Mouse (Mus musculus) left cerebral cortex, postnatal 36 days (tissue): ENCODE data around the gene Fam219b. TPM values are rescaled to one million over a fixed set of nuclear protein-coding genes. Genes with fewer than 3 reads are reported as not detected.

ENCODE experiments used
- DNase-seq, 2 experiments: peaks; one replicate each; pipeline ENCODE4 v3.0.0; 2021 to 2022; ENCODE audit warnings: low spot score in 2 of 2, mixed read lengths in 1 of 2
- intact Hi-C: fragments of 180-260 bp; cut with DNase I; formaldehyde crosslinking; loops from one replicate; pipeline ENCODE4 v1.15.1; 2025
- total RNA-seq, 2 experiments: library from RNA; stranded (reverse); gene quantifications; 2 replicates each; pipeline ENCODE4 v1.2.3; 2021

The Fam219b gene
- total RNA-seq, 2 experiments from 2014 or later, result 17.3 to 21.5 TPM

GRCm38 (mm10) chr9:57522114-57522860 is 15.0 kb upstream of the Fam219b start:
- no peak for DNase-seq
- intact Hi-C loops, result loop anchor here (5.0 kb wide), 2 partner anchors 55 to 445 kb away; partner anchors contain the start of gene Scamp5

GRCm38 (mm10) chr9:57522861-57523246 is 14.5 kb upstream of the Fam219b start:
- intact Hi-C loops, result loop anchor here (5.0 kb wide), 2 partner anchors 56 to 446 kb away; partner anchors contain the start of gene Scamp5
- no peak for DNase-seq

GRCm38 (mm10) chr9:57523754-57524153 is 13.6 kb upstream of the Fam219b start:
- DNase-seq, result no peak
- intact Hi-C loops, result loop anchor here (5.0 kb wide), 2 partner anchors 56 to 446 kb away; partner anchors contain the start of gene Scamp5

GRCm38 (mm10) chr9:57524439-57524838 is 12.9 kb upstream of the Fam219b start:
- intact Hi-C loops, result loop anchor here (5.0 kb wide), 2 partner anchors 57 to 447 kb away; partner anchors contain the start of gene Scamp5
- DNase-seq, result no peak

GRCm38 (mm10) chr9:57525516-57525915 is 11.8 kb upstream of the Fam219b start:
- intact Hi-C loops, result no loop called here
- DNase-seq, result no peak

GRCm38 (mm10) chr9:57526435-57526834 is 10.9 kb upstream of the Fam219b start:
- intact Hi-C loops, result no loop called here
- no peak for DNase-seq

GRCm38 (mm10) chr9:57531946-57532345 is 5.4 kb upstream of the Fam219b start:
- intact Hi-C loops, result no loop called here
- no peak for DNase-seq

GRCm38 (mm10) chr9:57536362-57536761 is 966 bp upstream of the Fam219b start:
- no peak for DNase-seq
- intact Hi-C loops, result loop anchor here (5.0 kb wide), 1 partner anchor 211 kb away; no protein-coding TSS in a partner anchor

- no peak for DNase-seq
- intact Hi-C loops, result loop anchor here (5.0 kb wide), 1 partner anchor 210 kb away; no protein-coding TSS in a partner anchor
Observed at GRCm38 (mm10) chr9:57537728-57538181, 427 bp downstream of the Fam219b start.

- intact Hi-C loops, result loop anchor here (5.0 kb wide), 1 partner anchor 208 kb away; no protein-coding TSS in a partner anchor
- DNase-seq, result no peak
Observed at GRCm38 (mm10) chr9:57539550-57539949, 2.2 kb downstream of the Fam219b start.

GRCm38 (mm10) chr9:57541312-57541711 is 4.0 kb downstream of the Fam219b start:
- DNase-seq, result peak in 1 of 2 experiments; percentile 31
- intact Hi-C loops, result loop anchor here (5.0 kb wide), 1 partner anchor 116 kb away; no protein-coding TSS in a partner anchor

- no peak for DNase-seq
- intact Hi-C loops, result loop anchor here (5.0 kb wide), 1 partner anchor 113 kb away; no protein-coding TSS in a partner anchor
Observed at GRCm38 (mm10) chr9:57543951-57544350, 6.6 kb downstream of the Fam219b start.

GRCm38 (mm10) chr9:57547287-57547686 is 10.0 kb downstream of the Fam219b start:
- no peak for DNase-seq
- intact Hi-C loops, result no loop called here

- intact Hi-C loops, result no loop called here
- no peak for DNase-seq
Observed at GRCm38 (mm10) chr9:57547869-57548268, 10.5 kb downstream of the Fam219b start.

- intact Hi-C loops, result no loop called here
- no peak for DNase-seq
Observed at GRCm38 (mm10) chr9:57549186-57549585, 11.9 kb downstream of the Fam219b start.

GRCm38 (mm10) chr9:57550126-57550862 is 13.0 kb downstream of the Fam219b start:
- intact Hi-C loops, result no loop called here
- no peak for DNase-seq

- DNase-seq, result peak; percentile 79 to 81
- intact Hi-C loops, result no loop called here
Observed at GRCm38 (mm10) chr9:57552139-57552887, 15.0 kb downstream of the Fam219b start, which contains the start of gene Mpi. Mpi (minus strand) TSS chr9:57552763.

GRCm38 (mm10) chr9:57553119-57553518 is 15.8 kb downstream of the Fam219b start:
- intact Hi-C loops, result no loop called here
- no peak for DNase-seq

- intact Hi-C loops, result no loop called here
- DNase-seq, result no peak
Observed at GRCm38 (mm10) chr9:57554753-57555152, 17.4 kb downstream of the Fam219b start.
